Mouse (Mus musculus) adrenal gland, postnatal 14 days (tissue): ENCODE measurements around the gene Mdh1. TPM values are rescaled to one million over a fixed set of nuclear protein-coding genes. Genes with fewer than 3 reads are reported as not detected.
A peak's percentile ranks its signal among the peaks of the same experiment; 100 is the strongest.
"Not testable (repeated sequence)": the region's sequence is repeated elsewhere in the genome, so short reads cannot be mapped to it uniquely, and the experiment has no call there.

ENCODE experiments used
- DNase-seq: peaks from one replicate; pipeline ENCODE4 v3.0.0; 2021; ENCODE audit warnings: mixed read lengths
- microRNA-seq, 2 experiments: library from miRNA; unstranded; fragments of <30 nt; microRNA quantifications; one replicate each; pipeline ENCODE4 v1.2.0; 2021
- total RNA-seq: library from RNA; stranded (reverse); gene quantifications from 2 replicates; pipeline ENCODE4 v1.2.3, GENCODE M21; 2021

The Mdh1 gene
- total RNA-seq, 1 experiment from 2014 or later = 595 TPM

GRCm38 (mm10) chr11:21545951-21546350 lies 26.2 kb downstream of the Mdh1 start:
- DNase-seq = no peak

DNA sequence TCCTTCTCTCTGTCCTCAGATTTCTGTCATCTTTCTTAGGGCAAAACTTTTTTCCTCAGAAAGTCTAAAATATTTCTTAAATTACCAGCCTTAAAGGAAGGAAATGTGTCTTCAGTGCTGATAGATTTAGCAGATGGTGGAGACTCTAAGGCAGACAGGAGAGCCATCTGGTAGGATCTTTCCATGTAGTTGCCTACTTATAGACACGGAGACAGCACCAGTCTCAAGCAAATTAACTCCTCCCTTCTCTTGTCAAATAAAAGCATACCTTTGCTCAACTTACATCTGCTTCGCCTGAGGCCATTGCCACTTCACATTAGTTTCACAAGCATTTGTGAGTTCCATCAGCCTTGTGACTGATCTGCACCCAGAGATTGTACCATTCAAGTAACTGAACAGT lies 27.1 kb downstream of the Mdh1 start:
- DNase-seq = no peak

- peak; percentile 55 for DNase-seq
These were observed 29.4 kb downstream of the Mdh1 start for GRCm38 (mm10) chr11:21542731-21543130.

DNA sequence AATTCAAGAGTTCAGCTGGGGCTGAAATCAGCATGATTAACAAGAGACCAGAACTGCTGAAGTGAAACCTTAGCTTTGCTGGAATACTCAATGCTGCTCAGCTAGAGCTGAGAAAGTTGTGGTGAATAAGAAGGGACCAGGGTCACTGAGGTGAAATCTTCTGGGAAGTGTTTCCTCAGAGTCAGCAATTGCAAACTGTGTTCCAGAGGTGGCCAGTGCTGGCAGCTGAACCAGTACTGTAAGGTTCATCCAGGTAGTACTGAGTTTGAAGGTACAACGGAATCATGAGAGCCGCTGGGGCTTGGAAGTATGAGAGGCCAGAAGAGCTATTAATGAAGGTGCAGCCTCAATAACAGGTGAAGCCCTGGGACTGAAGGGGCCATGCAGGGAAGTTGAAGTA lies 31.5 kb downstream of the Mdh1 start:
- DNase-seq = no peak

GRCm38 (mm10) chr11:21540072-21540471 lies 32.1 kb downstream of the Mdh1 start:
- DNase-seq = no peak

DNA sequence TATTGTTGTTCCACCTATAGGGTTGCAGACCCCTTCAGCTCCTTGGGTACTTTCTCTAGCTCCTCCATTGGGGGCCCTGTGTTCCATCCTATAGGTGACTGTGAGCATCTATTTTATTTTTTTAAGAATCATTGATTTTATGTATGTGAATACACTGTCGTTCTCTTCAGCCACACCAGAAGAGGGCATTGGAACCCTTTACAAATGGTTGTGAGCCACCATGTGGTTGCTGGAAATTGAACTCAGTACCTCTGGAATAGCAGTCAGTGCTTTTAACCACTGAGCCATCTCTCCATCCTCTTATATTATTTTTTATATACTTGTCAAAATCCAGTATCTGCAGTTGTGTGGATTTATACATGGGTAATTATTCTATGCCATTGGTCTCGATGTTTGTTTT lies 41.3 kb downstream of the Mdh1 start:
- DNase-seq = not testable (repeated sequence)

- DNase-seq = no peak
These were observed 43.3 kb downstream of the Mdh1 start for GRCm38 (mm10) chr11:21528676-21529394.

DNA sequence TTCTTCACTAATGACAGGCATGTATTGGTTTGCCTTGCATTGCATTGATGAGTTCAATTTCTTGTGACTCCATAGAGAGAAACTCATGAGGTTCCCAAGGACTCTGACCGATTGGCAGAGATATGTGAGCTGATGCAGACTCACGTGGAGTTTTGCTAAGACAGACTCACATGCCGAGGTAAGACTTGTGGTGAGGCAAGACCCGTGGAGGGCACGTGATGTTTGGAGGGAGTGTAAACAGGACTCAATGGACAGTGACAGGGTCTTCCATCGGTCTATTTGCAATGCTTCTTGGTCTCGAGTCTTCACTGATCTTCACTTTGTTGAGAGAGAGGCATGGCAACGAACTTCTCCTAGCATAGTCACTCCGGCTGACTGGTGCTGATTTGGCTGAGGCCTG lies 54.4 kb downstream of the Mdh1 start:
- no peak for DNase-seq

DNA sequence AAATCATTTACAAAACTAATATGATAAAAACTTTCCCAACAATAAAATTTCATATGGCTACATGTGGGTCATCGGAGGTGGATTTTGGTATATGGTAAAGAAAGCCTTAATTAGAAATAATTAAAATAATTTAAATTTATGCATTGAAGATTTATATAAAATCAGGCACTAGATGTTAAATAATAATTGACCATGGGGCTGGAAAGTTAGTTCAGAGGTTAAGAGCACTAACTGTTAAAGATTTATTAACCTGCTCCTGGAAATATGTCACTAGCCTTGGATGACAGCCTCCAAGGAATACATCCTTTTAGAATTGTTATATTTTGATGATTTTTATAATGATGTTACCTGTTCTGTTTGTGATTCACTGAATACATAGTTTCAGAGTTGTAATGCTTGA lies 55.8 kb downstream of the Mdh1 start:
- not testable (repeated sequence) for DNase-seq

- DNase-seq = not testable (repeated sequence)
These were observed 61.6 kb downstream of the Mdh1 start for GRCm38 (mm10) chr11:21510577-21510976.

GRCm38 (mm10) chr11:21508713-21509112 lies 63.5 kb downstream of the Mdh1 start:
- DNase-seq = not testable (repeated sequence)

GRCm38 (mm10) chr11:21507073-21507472 lies 65.1 kb downstream of the Mdh1 start:
- not testable (repeated sequence) for DNase-seq

Small RNA genes lying within 50 kb of the gene (microRNA-seq; reads per million reads assigned to microRNA genes)
- 0 reads per million in 2 experiments for gene Gm22990

Other genes with a start within 250 kb of the Mdh1 start
- gene Ugp2, start 201.2 kb downstream of the Mdh1 start, total RNA-seq = 71.8 and 91.9 TPM in 2 replicates
- gene Wdpcp, start 132 bp downstream of the Mdh1 start, total RNA-seq = 11.4 and 14.3 TPM in 2 replicates